ENCODE assay signal across 8 mouse cellular contexts in genomic region chr12:117534087-117534751, GRCm38 (mm10). TPM values are rescaled to one million over a fixed set of nuclear protein-coding genes. Genes with fewer than 3 reads are reported as not detected.
DNase-seq lines count a peak whose midpoint lies in the region; ATAC-seq lines count a peak whose summit lies in the region.

No protein-coding gene starts in this region.

- DNase-seq in Muller cell, postnatal 12 days (ENCODE audit: inconsistent ontology term), result peak; percentile 12
- DNase-seq in frontal cortex, postnatal 14 days (ENCODE audit: low spot score in 2 of 2), result peak; percentile 47 to 55
- DNase-seq in left cerebral cortex, postnatal 25 days (ENCODE audit: low spot score in 2 of 2), result peak; percentile 58 to 72
- peak; percentile 66 for DNase-seq in right cerebral cortex, postnatal 4 days
- DNase-seq in MN1 (ENCODE audit: low spot score), result no peak

- intact Hi-C loops in left cerebral cortex, postnatal 25 days (cut with DNase I), result loop anchor here (5.0 kb wide), 2 partner anchors 52 to 107 kb away; no protein-coding TSS in a partner anchor

- H3K27ac ChIP-seq in brown adipose tissue, adult 24 weeks (replicated peaks; ENCODE audit: low read depth, low read length), result peak overlapping the region; percentile 49; the same call in 1 of the 2 replicates
- H3K27ac ChIP-seq in hindbrain, embryonic 16.5 days (ENCODE audit: low read depth, low read length), result no peak overlapping the region

- peak overlapping the region; percentile 81 for H3K4me3 ChIP-seq in brown adipose tissue, adult 24 weeks (ENCODE audit: insufficient read depth, low read depth, low read length)
- H3K4me3 ChIP-seq in hindbrain, embryonic 16.5 days (ENCODE audit: low read length), result peak overlapping the region; percentile 78
- H3K4me3 ChIP-seq in megakaryocyte, embryonic 14.5 days (replicated peaks), result peak overlapping the region; percentile 88

- H3K9me3 ChIP-seq in hindbrain, embryonic 16.5 days (ENCODE audit: control insufficient read depth, low read length), result no peaks in the 10 kb centered on the region
- no peaks in the 10 kb centered on the region for H3K9me3 ChIP-seq in megakaryocyte, embryonic 14.5 days

- peak; percentile 78 for ATAC-seq in hindbrain, embryonic 16.5 days

- H3K27me3 ChIP-seq in hindbrain, embryonic 16.5 days (replicated peaks; ENCODE audit: control insufficient read depth, insufficient read depth, low read length), result peaks cover 6% of the 10 kb centered on the region
- peaks cover 36% of the 10 kb centered on the region for H3K27me3 ChIP-seq in megakaryocyte, embryonic 14.5 days (replicated peaks)

- peaks cover 4% of the 10 kb centered on the region; the same call in 1 of the 2 replicates for H3K4me1 ChIP-seq in brown adipose tissue, adult 24 weeks (ENCODE audit: control insufficient read depth, insufficient read depth, insufficient read length, low read length)
- H3K4me1 ChIP-seq in hindbrain, embryonic 16.5 days (ENCODE audit: control insufficient read depth, insufficient read depth, low read depth, low read length), result peaks cover 6% of the 10 kb centered on the region
- peaks cover 11% of the 10 kb centered on the region for H3K4me1 ChIP-seq in megakaryocyte, embryonic 14.5 days

- no peaks in the 10 kb centered on the region for H3K36me3 ChIP-seq in hindbrain, embryonic 16.5 days (ENCODE audit: control insufficient read depth, insufficient read depth, low read length)
- H3K36me3 ChIP-seq in megakaryocyte, embryonic 14.5 days (replicated peaks; ENCODE audit: low read length), result no peaks in the 10 kb centered on the region

- WGBS in hindbrain, embryonic 16.5 days, result 0% methylated on average over 38 of the region's 66 CpGs

- H3K9ac ChIP-seq in hindbrain, embryonic 16.5 days (ENCODE audit: low read depth, low read length), result peak overlapping the region; percentile 82

- H3K4me2 ChIP-seq in hindbrain, embryonic 16.5 days (ENCODE audit: low read length), result peak overlapping the region; percentile 92

RNA-seq across cellular contexts. Expression of gene Rapgef5, which starts 17.9 kb away (rescaled TPM):
- polyA plus RNA-seq in brown adipose tissue, adult 24 weeks (2012; ENCODE audit: insufficient read depth, insufficient read length, missing spikeins), result 7.1 and 7.7 TPM in 2 replicates
- polyA plus RNA-seq in hindbrain, embryonic 16.5 days (2015; fragmentation: Nextera tagmentation; extraction: Ambion mirVana), result 31.9 and 35.4 TPM in 2 replicates
- total RNA-seq in left cerebral cortex, postnatal 25 days (2021), result 100 to 1,000 TPM; 149 to 155 TPM
- not detected in 2 replicates for polyA plus RNA-seq in megakaryocyte, embryonic 14.5 days (2012; ENCODE audit: insufficient read depth, low replicate concordance)
